Mouse (Mus musculus): ENCODE data around the gene Fam186b.
A peak's percentile ranks its signal among the peaks of the same experiment; 100 is the strongest.
"Not testable (repeated sequence)": the region's sequence is repeated elsewhere in the genome, so short reads cannot be mapped to it uniquely, and the experiment has no call there.

The Fam186b gene

GRCm38 (mm10) chr15:99255241-99255749 is 40.4 kb downstream of the Fam186b start:
- DNase-seq: no peak

- DNase-seq: no peak
These were observed 41.1 kb downstream of the Fam186b start for GRCm38 (mm10) chr15:99254477-99255005.

GRCm38 (mm10) chr15:99253772-99254171 is 41.9 kb downstream of the Fam186b start:
- DNase-seq: no peak

- DNase-seq: not testable (repeated sequence)
These were observed 42.6 kb downstream of the Fam186b start for GRCm38 (mm10) chr15:99253175-99253479.

- no peak for DNase-seq
These were observed 43.1 kb downstream of the Fam186b start for GRCm38 (mm10) chr15:99252381-99253174.

- DNase-seq: peak; percentile 99
These were observed 43.9 kb downstream of the Fam186b start, which contains the start of gene Mcrs1 for GRCm38 (mm10) chr15:99251626-99252380. Mcrs1 (minus strand) TSS chr15:99251961.

- DNase-seq: not testable (repeated sequence)
These were observed 44.6 kb downstream of the Fam186b start for GRCm38 (mm10) chr15:99251111-99251510.

GRCm38 (mm10) chr15:99249938-99250337 is 45.8 kb downstream of the Fam186b start:
- DNase-seq: peak; percentile 40

GRCm38 (mm10) chr15:99248972-99249371 is 46.7 kb downstream of the Fam186b start:
- peak; percentile 58 for DNase-seq

GRCm38 (mm10) chr15:99246736-99247135 is 49.0 kb downstream of the Fam186b start:
- peak; percentile 68 for DNase-seq

- no peak for DNase-seq
These were observed 53.6 kb downstream of the Fam186b start for GRCm38 (mm10) chr15:99242045-99242444.

- DNase-seq: no peak
These were observed 54.4 kb downstream of the Fam186b start for GRCm38 (mm10) chr15:99241249-99241648.

GRCm38 (mm10) chr15:99240129-99240528 is 55.6 kb downstream of the Fam186b start:
- no peak for DNase-seq

- DNase-seq: no peak
These were observed 57.7 kb downstream of the Fam186b start for GRCm38 (mm10) chr15:99238006-99238405.

- no peak for DNase-seq
These were observed 61.2 kb downstream of the Fam186b start for GRCm38 (mm10) chr15:99234326-99235010.

- DNase-seq: no peak
These were observed 62.0 kb downstream of the Fam186b start for GRCm38 (mm10) chr15:99233719-99234118.

GRCm38 (mm10) chr15:99231998-99232397 is 63.7 kb downstream of the Fam186b start:
- DNase-seq: no peak

GRCm38 (mm10) chr15:99226090-99226489 is 69.6 kb downstream of the Fam186b start:
- no peak for DNase-seq

- DNase-seq: no peak
These were observed 70.4 kb downstream of the Fam186b start for GRCm38 (mm10) chr15:99225081-99225810.

GRCm38 (mm10) chr15:99224208-99224911 is 71.3 kb downstream of the Fam186b start, which contains the start of gene Kcnh3:
Kcnh3 (plus strand) TSS chr15:99224861.
- DNase-seq: peak; percentile 48

- peak; percentile 47 for DNase-seq
These were observed 72.0 kb downstream of the Fam186b start for GRCm38 (mm10) chr15:99223585-99224207.

Measured in cerebellum, adult 9-10 months (tissue).